Mouse (Mus musculus) olfactory bulb, adult 2 months (tissue): Measurements from ENCODE around the gene Ninl.

ENCODE experiments used
- CTCF ChIP-seq: fragments of 200-500 bp; IDR thresholded peaks from 2 replicates; pipeline ENCODE4 v1.5.1; 2012; ENCODE audit warnings: low read depth, mild to moderate bottlenecking, low read length, moderate library complexity; ENCODE audit not compliant: insufficient read depth
- POLR2A ChIP-seq: fragments of 200-500 bp; IDR thresholded peaks from 2 replicates; pipeline ENCODE4 v1.6.1; 2012; ENCODE audit warnings: mild to moderate bottlenecking, low read depth, low read length, moderate library complexity; ENCODE audit not compliant: insufficient read depth

DNA sequence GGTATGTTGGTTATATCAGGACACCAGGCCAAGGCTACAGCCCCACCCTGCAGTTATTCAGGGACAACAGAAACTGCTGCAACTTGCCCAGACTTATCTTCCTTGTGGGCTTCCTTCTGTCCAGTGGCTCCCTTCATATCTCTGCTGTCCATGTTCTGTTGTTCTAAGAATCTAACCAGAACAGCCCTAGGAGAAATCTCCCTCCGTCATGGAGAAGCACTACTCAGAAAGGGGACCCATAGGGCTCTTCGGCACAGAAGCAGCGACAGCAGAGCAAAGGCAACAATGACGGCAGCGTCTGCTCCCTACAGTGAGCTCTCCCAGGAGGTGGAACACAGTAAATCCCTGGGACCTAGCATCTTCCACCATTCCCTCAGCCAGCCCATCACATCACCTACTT is 62.3 kb downstream of the Ninl start:
- TF ChIP-seq CTCF (no peak), POLR2A (no peak)
